Mouse (Mus musculus) left cerebral cortex, adult 18-20 months (tissue): Measurements from ENCODE around the gene Asb17. TPM values are rescaled to one million over a fixed set of nuclear protein-coding genes. Genes with fewer than 3 reads are reported as not detected.
"Not testable (repeated sequence)": the region's sequence is repeated elsewhere in the genome, so short reads cannot be mapped to it uniquely, and the experiment has no call there.

Experiments used
- DNase-seq, 2 experiments: peaks; one replicate each; pipeline ENCODE4 v3.0.0; 2021 to 2022; ENCODE audit warnings: low spot score in 2 of 2, mixed read lengths in 1 of 2
- long read RNA-seq, 2 experiments: library from polyadenylated mRNA; stranded (forward); transcript quantifications; one replicate each; pipeline ENCODE4 v2.0.0; 2021
- total RNA-seq, 2 experiments: library from RNA; stranded (reverse); gene quantifications; 2 replicates each; pipeline ENCODE4 v1.2.3; 2021

The Asb17 gene
- total RNA-seq, result not detected
- long read RNA-seq, experiment 1, result 0 reads
- long read RNA-seq, experiment 2, result 0 reads

GRCm38 (mm10) chr3:153844030-153844429, at the start of gene Asb17:
TSS of gene Asb17 (plus strand) at chr3:153844209.
- DNase-seq, result no peak

- no peak for DNase-seq
These were observed 46.4 kb upstream of the Asb17 start for GRCm38 (mm10) chr3:153797574-153797973.

- DNase-seq, result no peak
These were observed 44.4 kb upstream of the Asb17 start for GRCm38 (mm10) chr3:153799603-153800002.

GRCm38 (mm10) chr3:153800690-153801089, 43.3 kb upstream of the Asb17 start:
- no peak for DNase-seq

- DNase-seq, result peak in 1 of 2 experiments; percentile 12
These were observed 42.5 kb upstream of the Asb17 start for GRCm38 (mm10) chr3:153801541-153801940.

- no peak for DNase-seq
These were observed 41.4 kb upstream of the Asb17 start for GRCm38 (mm10) chr3:153802640-153803039.

GRCm38 (mm10) chr3:153804032-153804431, 40.0 kb upstream of the Asb17 start:
- no peak for DNase-seq

- peak; percentile 94 to 95 for DNase-seq
These were observed 37.8 kb upstream of the Asb17 start for GRCm38 (mm10) chr3:153806077-153806772.

- DNase-seq, result no peak
These were observed 37.1 kb upstream of the Asb17 start for GRCm38 (mm10) chr3:153806773-153807443.

GRCm38 (mm10) chr3:153807444-153808149, 36.4 kb upstream of the Asb17 start:
- no peak for DNase-seq

GRCm38 (mm10) chr3:153808406-153808805, 35.6 kb upstream of the Asb17 start:
- DNase-seq, result no peak

- no peak for DNase-seq
These were observed 30.0 kb upstream of the Asb17 start for GRCm38 (mm10) chr3:153814026-153814425.

- no peak for DNase-seq
These were observed 26.6 kb upstream of the Asb17 start for GRCm38 (mm10) chr3:153817376-153817890.

GRCm38 (mm10) chr3:153818723-153819122, 25.3 kb upstream of the Asb17 start:
- DNase-seq, result no peak

GRCm38 (mm10) chr3:153819438-153819837, 24.6 kb upstream of the Asb17 start:
- no peak for DNase-seq

- no peak for DNase-seq
These were observed 20.1 kb upstream of the Asb17 start for GRCm38 (mm10) chr3:153823671-153824515.

- no peak for DNase-seq
These were observed 18.8 kb upstream of the Asb17 start for GRCm38 (mm10) chr3:153825197-153825596.

- DNase-seq, result no peak
These were observed 17.4 kb upstream of the Asb17 start for GRCm38 (mm10) chr3:153826616-153827015.

- DNase-seq, result not testable (repeated sequence)
These were observed 14.2 kb upstream of the Asb17 start for GRCm38 (mm10) chr3:153829788-153830187.

GRCm38 (mm10) chr3:153831014-153831872, 12.8 kb upstream of the Asb17 start:
- no peak for DNase-seq
